Mouse (Mus musculus) thymus, postnatal 0 days (tissue): ENCODE results near the gene Elp6. TPM values are rescaled to one million over a fixed set of nuclear protein-coding genes. Genes with fewer than 3 reads are reported as not detected.

Experiments used
- DNase-seq: peaks from one replicate; pipeline ENCODE4 v3.0.0-alpha.2; 2015; ENCODE audit warnings: low spot score
- polyA plus RNA-seq: library from polyadenylated mRNA; unstranded; fragments of >200 nt; fragmentation: Nextera tagmentation; extraction: Ambion mirVana; gene quantifications from 2 replicates; pipeline ENCODE4 v1.2.1, GENCODE M21; 2015

Elp6 gene
- 20.5 and 20.9 TPM in 2 replicates for polyA plus RNA-seq

GRCm38 (mm10) chr9:110304969-110305651, at the start of gene Elp6:
Gene Elp6 (plus strand): TSS chr9:110305173.
- peak; percentile 92 for DNase-seq

GRCm38 (mm10) chr9:110255407-110256019, 49.5 kb upstream of the Elp6 start:
- no peak for DNase-seq

DNA sequence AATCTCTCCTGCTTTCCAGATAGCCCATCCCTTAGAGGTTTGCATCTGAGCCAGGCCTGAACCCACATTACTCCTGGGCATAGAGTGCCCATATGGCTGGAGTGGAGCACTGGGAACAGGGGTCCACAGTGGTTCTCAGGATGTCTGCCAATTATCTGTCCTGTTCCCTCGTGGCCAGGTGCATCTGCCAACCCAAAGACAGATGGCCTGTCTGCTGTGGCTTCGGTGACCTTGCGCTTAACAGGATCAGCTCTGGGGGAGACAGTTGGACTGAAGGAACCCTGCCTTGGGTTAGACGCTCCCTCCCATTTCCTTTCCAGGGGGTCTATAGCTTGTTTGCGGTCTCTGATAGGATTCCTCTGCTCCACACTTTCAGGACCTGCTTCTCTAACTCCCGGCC, 46.3 kb upstream of the Elp6 start:
- DNase-seq: no peak

GRCm38 (mm10) chr9:110259118-110259517, 45.9 kb upstream of the Elp6 start:
- DNase-seq: no peak

DNA sequence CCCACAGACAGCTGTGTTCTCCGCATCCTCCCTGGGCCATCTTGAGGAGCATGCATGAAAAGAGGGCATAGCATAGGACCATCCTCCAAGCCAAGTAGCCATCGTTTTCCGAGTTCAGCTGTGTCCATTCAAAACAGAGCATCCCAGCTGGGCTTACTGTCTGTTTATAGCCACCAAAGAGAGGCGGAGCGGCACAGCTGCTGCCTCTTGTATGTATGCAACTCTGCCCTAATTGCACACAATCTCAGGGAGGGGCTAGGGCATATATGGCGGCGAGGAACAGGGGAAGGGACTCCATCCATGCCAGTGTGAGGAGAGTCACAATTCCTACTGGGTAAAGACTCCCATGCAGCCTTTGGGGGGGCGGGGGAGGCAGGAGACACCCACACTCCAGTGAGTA, 41.8 kb upstream of the Elp6 start:
- DNase-seq: no peak

DNA sequence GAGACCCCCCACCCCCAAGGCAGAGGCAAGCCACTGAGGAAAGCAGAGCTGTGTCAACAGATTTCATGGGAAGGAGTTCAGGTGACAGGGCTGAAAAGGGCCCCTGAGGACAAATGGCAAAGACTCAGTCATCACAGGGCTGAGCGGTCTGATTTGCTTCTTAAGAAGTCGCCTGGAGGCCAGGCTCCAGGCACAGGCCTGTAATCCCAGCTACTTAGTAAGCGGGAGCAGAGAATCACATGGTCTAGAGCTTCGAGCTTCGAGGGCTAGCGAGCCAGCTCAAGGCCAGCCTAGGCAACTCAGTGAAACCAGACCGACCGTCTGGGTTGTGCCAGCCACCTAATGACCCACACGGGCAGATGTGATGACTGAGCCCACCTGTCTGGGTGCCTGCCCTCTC, 40.0 kb upstream of the Elp6 start:
- no peak for DNase-seq

GRCm38 (mm10) chr9:110268416-110268815, 36.6 kb upstream of the Elp6 start:
- DNase-seq: no peak

GRCm38 (mm10) chr9:110272330-110272729, 32.6 kb upstream of the Elp6 start:
- DNase-seq: no peak

- no peak for DNase-seq
These were observed 31.5 kb upstream of the Elp6 start for GRCm38 (mm10) chr9:110273507-110273906.

- no peak for DNase-seq
These were observed 29.1 kb upstream of the Elp6 start for GRCm38 (mm10) chr9:110275882-110276281.

DNA sequence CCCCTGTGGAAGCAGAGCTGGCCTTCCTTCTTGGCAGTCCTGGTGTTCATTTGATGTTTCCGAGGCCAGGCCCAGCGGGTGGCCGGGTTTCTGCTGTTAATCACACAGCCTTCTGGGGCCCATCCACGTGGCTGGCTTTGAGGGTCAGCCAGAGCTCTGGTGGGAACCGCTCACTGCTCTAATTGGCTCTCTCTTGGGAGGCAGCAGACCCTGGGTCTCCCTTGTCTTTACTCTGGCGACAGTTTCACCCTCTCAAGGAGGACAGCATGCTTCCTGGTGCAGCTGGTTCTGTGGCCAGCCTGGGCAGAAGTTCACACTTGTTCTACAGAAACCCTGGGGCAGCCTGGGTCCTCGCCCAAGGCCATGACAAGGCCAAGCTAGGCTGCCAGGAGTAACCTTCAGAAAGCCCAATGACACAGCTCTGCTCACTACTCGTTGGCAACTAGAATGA, 27.5 kb upstream of the Elp6 start:
- no peak for DNase-seq

DNA sequence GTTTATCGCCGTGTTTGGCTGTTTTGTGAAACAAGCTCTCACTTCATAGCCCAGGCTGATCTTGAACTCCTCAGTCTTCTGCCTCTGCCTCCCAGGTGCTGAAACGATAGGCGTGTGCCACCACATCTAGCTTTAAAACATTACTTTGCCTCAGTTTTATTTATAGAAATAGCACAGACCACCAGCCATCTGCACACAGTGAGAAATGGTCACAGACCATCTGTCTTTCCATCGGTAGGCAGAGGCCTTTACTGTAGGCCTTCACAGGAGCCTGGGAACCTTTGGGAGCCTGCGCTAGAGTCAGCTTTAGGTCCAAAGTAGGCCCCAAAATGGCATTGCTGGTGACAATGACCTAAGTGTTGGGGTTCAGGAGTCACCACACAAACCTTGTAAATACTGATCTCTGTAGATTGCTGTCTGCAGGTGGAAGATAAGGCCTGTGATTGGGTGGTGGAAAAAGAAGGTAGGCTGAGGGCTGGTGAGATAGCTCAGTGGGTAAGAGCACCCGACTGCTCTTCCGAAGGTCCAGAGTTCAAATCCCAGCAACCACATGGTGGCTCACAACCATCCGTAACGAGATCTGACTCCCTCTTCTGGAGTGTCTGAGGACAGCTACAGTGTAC, 20.8 kb upstream of the Elp6 start:
- DNase-seq: no peak

DNA sequence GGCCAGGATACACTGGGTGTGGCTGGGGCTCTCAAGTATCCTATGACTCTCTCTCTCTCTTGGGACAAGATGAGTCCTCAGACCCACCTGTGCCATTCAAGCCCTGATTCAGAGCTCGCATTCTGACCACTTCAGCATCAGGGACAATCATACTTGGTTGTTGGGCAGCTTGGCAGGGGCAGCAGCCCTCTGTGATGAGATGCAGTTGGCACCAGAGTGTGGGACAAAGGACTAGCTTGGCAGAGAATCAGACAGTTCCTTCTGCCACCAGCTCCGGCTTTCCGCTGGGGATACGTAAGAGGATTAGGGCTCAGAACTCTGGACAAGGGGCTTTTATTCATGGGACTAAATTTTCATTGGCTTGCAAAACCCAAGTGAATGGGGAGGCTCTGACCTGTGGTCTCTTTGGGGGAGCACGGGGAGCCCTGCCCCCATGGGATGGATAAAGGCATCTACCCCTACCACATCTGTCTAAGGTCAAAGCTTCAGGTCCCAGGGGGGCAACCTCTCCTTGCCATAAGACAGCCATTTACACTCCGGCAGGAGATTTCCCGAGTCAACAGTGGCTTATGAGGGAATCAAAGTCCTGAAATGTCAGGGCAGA, 17.6 kb upstream of the Elp6 start:
- DNase-seq: no peak

GRCm38 (mm10) chr9:110293254-110293718, 11.7 kb upstream of the Elp6 start:
- no peak for DNase-seq

GRCm38 (mm10) chr9:110293873-110294415, 11.0 kb upstream of the Elp6 start:
- no peak for DNase-seq

- DNase-seq: no peak
These were observed 10.2 kb upstream of the Elp6 start for GRCm38 (mm10) chr9:110294786-110295185.

GRCm38 (mm10) chr9:110296867-110297627, 7.9 kb upstream of the Elp6 start:
- DNase-seq: peak; percentile 83

GRCm38 (mm10) chr9:110304516-110304915, 457 bp upstream of the Elp6 start:
- DNase-seq: peak; percentile 63

GRCm38 (mm10) chr9:110306371-110306770, 1.4 kb downstream of the Elp6 start:
- no peak for DNase-seq

GRCm38 (mm10) chr9:110314706-110315105, 9.7 kb downstream of the Elp6 start:
- no peak for DNase-seq

DNA sequence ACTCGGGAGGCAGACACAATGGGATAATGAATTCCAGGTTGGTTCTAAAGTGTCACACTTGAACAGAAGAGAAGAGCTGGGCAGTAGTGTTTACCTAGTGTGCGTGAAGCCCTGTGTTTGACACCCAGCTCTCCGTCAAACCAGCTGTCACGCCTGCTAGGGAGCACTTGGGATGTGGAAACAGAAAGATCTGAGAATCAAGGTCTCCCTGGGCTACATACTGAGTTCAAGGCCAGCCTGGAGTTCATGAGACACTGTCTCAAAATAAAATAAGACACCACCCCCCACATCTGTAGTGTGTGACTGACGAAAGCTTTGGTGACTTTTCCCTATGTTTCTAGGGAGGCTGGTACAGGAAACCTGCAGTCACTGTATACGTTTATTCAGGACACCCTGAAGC, 10.4 kb downstream of the Elp6 start:
- no peak for DNase-seq
